Mouse (Mus musculus): ENCODE measurements around the gene Tada3.
"Not testable (repeated sequence)": the region's sequence is repeated elsewhere in the genome, so short reads cannot be mapped to it uniquely, and the experiment has no call there.

The Tada3 gene

DNA sequence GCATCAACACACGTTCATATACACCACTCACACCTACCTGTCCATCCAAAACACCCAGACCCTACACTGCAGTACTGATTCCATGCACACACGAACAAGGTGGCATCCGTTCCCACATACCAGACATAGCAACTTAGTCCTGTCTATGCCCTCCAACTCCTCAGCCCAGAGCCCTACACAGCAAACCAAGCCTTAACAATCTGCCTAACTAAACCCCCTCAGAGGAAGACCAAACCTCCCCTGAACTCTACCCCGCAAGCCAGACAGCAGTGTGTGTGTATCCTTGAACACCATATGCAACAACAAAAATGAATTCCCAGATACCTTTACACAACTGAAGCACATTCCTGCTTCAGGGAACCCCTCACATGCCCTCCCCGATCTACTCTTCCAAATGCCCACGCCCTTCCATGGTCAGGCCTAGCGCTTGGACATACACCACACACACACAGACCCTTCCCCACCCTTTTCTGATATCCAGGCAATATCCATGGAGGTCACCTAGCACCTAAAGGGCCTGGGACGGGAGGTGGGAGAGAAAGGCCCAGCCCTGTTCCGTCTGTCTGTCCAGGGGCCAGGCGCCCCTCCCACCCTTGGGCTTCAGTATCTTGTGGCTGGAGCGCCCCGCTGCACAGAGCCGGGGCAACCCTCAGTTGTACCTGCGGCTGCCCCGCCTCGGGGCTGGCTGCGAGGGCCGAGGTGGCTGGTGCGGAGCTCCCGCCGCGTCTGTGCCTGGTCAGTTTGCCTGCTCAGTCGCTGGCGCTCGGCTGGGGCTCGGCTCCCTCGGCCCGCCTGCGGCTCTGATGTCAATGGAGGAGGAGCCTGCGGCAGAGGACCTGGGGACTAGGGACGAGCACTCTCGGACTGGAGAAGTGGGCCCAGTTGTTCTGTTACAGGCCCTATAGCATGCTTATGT lies 34.2 kb downstream of the Tada3 start, which contains the start of gene Camk1:
TSS of gene Camk1 (minus strand) at position 808 of the 916 bp plus-strand sequence.
- peak in 1 of 2 experiments; percentile 71 for DNase-seq (ENCODE audit: low spot score in 2 of 2)

DNA sequence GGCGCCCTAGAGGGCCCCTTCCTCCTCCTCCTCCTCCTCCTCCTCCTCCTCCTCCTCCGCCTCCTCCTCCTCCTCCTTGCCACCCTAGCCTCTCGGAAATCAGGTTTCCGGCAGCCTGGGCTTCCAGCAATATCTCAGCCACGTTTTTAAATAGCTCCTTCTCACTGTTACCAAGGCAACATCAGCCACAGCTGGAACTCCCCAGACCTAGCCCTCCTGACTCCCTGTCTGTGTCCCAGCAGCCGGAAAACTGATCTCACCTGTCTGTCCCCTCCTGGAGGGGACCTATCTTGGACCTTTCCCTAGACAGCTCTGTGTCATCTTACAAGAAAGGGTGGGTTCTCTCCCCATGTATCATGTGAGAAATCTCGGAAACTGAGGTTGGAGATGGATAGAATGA lies 35.4 kb downstream of the Tada3 start:
- DNase-seq (ENCODE audit: low spot score in 2 of 2): no peak

DNA sequence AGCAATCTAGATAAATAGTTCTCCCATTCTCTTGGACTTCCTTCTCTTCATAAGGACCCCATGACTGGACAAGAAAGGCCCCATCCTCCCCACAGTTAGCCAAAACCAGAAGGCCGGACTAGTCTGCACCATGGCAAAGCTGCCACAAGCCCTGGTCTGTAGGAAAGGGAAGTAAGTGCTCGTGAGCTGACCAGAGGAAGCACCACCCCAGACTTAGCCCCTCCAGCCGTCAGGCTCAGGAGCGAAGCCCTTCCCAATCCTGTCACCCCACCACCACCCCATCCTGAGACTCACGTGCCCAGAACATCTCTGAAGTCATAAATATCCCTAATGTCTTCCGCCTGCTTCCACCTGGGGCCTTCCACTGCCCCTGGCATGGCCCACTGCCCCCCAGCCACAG lies 36.1 kb downstream of the Tada3 start:
- no peak for DNase-seq (ENCODE audit: low spot score in 2 of 2)

DNA sequence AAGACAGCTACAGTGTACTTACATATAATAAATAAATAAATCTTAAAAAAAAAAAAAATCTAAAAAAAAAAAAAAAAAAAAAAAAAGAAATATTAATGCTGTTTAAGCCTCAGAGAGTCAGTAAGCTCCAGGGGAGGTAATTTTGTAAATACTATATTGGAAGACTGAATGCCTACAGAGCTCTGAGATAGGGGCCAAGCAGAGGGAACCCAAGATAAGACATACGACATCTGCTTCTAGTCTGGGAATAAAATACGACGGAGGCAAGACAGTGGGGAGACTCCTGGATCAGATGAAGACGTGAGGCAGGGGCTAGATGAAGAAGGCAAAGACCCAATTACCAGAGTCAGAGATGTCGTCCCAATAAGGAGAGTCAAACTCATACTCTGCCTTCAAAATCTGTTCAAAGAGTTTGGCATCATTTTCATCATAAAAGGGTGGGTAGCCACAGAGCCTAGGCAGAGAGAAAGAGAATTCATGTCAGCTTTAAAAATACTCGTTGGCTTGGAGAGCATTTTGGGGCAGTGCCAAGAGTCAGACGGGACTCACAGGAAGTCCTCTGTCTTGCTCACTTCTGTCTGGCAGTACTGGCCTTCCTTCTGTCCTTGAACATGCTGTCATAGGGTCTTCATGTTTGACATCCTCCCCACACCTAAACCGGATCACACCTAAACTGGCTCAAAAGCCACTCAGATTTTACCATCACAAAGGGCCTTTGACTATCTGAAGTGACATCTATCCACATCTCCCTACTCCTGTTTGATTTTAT lies 40.6 kb downstream of the Tada3 start:
- DNase-seq (ENCODE audit: low spot score in 2 of 2): no peak

DNA sequence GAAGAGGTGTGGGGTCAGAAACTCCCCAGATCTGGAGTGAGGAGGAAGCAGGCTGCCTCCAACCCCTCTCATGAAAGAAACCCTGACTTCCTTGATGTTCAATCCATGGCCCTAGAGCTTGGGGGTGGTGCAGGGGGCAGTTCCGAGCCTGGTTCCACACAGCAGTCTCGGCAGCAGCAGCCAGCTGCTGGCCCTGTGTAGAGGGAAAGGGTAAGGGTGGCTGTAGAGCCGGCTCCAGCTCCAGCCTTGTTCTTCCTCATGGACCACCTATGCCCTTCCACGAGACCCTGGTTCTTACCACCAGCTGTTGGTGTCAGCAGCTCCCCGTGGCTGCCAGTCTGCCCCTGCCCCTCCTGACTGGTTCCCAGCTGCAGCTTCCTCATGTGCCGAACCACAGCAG lies 43.5 kb downstream of the Tada3 start:
- no peak for DNase-seq (ENCODE audit: low spot score in 2 of 2)

DNA sequence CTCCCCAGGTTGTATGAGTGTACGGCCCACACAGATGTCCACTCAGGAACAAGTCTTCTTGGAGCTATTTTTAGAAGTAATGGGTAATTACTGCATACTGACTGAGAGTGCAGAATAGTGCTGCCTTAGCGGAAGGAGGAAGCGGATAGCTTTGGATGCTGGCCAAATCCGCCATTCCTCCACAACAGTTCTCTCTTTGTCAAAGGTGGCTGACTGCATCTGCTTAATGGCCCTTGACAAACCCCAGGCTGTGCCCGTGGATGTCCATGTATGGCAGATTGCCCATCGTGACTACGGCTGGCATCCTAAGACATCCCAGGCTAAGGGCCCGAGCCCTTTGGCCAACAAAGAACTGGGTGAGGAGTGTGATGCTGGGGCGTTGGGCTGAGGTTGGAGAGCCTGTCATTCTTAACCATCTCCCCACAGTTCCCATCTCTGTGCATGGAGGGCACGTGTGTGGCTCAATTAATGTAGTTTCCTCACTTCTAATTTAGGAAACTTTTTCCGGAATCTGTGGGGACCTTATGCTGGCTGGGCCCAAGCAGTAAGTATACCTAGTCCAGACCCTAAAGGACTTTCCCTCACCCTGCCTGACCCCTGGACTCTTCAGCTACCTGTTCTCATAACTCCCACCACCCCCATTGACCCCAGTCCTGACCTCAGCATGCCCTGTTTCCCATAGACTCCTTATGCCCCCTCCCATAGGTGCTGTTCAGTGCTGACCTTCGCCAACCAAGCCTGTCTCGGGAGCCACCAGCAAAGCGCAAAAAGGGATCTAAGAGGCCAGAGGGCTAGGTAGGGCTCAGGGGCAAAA lies 44.3 kb downstream of the Tada3 start:
- DNase-seq (ENCODE audit: low spot score in 2 of 2): peak in 1 of 2 experiments; percentile 71

DNA sequence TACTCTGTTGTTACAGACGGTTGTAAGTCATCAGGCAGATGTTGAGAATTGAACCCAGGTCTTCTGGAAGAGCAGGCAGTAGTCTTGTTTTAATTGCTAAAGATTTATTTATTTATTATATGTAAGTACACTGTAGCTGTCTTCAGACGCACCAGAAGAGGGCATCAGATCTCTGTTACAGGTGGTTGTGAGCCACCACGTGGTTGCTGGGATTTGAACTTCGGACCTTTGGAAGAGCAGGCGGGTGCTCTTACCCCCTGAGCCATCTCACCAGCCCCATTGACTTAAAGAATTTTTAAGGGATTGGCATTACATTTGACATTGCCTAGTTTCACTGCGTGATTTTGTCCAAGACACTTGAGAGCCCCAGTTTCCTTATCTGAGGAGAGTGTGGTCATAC lies 44.9 kb downstream of the Tada3 start:
- DNase-seq (ENCODE audit: low spot score in 2 of 2): not testable (repeated sequence)

DNA sequence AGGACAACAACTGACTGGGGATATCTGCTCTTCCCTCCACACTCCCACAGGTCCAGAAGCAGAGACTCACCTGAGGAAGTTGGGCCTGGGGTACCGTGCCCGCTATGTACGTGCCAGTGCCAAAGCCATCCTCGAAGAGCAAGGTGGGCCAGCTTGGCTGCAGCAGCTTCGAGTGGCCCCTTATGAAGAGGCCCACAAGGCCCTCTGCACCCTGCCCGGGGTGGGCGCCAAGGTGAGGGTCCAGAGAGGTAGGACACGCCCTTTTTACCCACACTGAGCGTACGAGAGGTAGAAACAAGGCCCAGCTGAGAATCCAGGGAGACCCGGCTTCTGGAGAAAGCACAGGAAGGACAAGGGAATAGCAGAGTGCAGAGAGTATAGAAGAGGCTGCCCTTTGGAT lies 46.0 kb downstream of the Tada3 start:
- DNase-seq (ENCODE audit: low spot score in 2 of 2): no peak

DNA sequence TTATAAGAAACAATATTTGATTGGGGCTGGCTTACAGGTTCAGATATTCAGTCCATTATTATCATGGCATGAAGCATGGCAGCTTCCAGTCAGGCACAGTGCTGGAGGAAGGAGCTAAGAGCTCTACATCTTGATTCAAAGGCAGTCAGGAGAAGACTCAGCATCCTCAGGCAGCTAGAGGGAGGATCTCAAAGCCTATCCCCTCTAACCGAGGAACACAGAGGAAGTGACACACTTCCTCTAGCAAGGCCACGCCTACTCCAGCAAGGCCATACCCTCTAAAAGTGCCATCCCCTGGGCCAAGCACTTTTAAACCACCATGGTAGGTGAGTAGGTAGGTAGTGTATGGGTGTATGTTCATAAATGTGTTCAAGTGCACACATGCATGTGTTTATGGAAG lies 47.1 kb downstream of the Tada3 start:
- DNase-seq (ENCODE audit: low spot score in 2 of 2): no peak

DNA sequence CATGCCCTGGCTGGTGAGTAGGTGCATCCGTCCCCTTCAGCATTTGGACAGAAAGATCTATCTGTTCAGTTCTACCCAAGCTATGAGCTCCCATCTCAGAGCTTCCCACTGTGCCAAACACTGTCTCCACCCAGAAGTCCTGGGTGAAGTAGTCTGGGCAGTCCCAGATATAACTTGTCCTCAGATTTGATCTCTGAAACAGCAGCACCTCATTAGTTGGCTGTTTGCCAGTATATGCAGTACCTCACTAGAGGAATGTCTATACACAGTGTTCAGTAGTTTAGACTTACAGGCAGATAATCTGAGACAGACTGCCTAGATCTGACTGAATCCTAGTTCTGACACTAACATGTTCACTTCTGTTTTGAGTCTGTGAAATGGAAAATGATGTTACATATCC lies 48.3 kb downstream of the Tada3 start:
- DNase-seq (ENCODE audit: low spot score in 2 of 2): no peak

DNA sequence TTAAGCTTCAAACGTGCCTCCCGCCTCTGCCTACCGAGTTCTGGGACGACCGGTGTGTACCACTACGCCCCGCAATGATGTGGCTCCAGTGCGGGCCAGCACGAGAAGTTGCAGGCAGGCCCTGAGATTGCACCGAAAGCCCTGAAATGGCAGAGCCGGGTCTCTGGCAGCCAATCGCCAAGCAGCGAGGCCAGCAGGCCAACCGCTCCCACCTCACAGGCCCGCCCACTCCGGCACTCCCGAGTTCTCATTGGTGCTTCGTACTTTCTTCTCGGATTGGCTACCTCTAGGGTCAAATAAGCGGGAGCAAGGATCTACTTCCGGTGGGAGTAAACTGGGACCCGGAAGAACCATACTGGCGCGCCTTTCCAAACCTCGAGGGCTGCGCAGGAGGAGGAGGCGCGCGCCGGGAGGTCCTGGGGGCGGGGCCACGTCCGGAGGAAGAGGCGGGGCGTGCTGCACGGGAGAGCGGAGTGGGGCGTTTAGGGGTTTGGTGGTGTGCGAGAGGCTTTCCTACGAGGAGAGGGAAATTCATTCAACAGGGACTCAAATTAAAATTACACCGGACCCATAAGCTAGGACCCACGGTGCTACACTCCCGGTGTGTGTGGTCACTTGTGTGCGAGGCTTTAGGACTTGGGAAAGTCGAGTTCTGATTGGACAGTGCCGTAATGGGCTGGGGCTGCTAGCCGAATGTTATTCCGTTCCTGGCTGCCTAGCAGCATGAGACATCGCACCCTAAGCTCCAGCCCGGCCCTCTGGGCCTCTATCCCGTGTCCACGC lies 51.0 kb downstream of the Tada3 start, which contains the start of gene Ogg1:
TSS of gene Ogg1 (plus strand) at position 440 of the 783 bp plus-strand sequence.
- peak; percentile 98 to 99 for DNase-seq (ENCODE audit: low spot score in 2 of 2)

All from frontal cortex, postnatal 14 days (tissue).